Mouse (Mus musculus) heart, adult 11 months (tissue): Measurements from ENCODE around the gene Crygb.

Experiments
- DNase-seq: peaks from one replicate; pipeline ENCODE4 v3.0.0; 2022

Crygb gene

DNA sequence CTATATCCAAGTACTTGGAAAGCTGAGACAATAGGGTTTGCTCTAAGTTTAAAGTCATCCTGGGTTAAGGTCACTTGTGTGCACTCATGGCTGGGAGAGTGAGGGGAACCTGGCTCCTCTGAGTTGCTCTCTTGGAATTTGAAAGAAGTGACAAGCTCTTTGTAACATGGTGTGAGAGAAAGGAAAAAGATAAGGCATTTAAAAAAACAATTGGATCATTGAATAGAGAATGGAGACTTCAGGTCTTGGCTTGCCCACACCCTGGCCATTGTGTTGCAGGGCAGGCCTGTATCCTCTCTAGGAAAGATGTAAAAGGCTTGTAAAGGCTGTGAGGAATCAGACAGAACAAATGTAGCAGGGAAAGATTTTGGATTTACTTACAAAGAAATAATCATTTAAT is 14.2 kb downstream of the Crygb start:
- DNase-seq, result peak; percentile 10

DNA sequence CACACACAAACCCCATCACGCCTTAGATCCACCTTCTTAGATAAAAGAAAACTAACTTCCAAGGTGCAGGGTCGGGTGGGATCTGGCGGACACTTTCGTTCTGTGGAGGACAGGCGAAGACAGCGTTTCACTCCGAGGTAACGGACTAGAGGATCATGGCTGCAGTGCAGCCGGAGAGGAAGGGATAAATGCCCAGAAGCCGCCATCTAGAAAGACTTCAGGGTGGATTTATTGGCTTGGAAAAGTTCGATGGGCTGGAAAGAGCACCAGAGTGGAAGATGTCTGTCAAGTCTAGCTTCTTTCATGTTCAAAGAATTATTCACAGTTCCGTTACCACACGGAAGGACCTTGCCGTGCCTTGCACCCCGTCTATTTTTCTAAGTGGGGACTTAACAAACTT is 17.9 kb downstream of the Crygb start:
- peak; percentile 64 for DNase-seq

DNA sequence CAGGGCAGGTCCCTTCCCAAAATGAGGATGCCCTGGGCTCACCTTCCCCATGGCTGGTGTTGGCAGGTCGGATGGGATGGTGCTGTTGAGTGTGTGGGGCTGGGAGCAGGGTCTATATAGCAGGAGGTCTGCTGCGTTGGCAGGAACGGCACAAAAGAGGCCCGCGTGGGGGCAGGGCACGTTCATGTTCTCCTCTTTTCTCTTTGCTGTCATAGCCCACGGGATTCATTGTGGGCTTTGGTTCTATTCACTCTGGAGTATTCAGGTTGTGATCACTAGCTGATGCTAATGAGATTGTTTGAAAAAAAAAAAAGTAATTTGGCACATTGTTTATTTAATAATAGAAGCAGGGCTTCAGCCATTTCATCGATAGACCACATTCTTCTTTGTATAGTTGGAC is 18.7 kb downstream of the Crygb start, which contains the start of gene Crygd:
Gene Crygd, minus strand, starts transcription at position 101 of the 400 bp plus-strand sequence.
- DNase-seq, result no peak

DNA sequence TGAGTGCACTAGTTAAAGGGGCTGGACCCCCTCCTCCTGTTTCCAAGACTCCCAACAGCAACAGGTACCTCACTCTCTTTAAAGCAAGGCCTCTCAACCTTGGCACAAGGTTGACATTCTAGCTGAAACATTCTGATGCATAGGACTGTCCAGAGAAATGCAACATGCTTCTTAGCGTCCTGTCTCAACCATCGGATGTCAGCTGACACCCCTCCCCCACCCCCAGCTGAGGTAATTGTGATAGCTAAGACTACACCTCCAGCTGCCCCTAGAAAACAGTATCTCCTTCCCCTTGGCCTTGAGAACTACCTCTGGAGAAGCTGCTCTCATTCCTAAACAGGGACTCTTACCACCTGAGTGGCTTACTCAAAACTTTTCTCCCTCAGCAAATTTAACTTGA is 29.9 kb downstream of the Crygb start:
- peak; percentile 46 for DNase-seq

DNA sequence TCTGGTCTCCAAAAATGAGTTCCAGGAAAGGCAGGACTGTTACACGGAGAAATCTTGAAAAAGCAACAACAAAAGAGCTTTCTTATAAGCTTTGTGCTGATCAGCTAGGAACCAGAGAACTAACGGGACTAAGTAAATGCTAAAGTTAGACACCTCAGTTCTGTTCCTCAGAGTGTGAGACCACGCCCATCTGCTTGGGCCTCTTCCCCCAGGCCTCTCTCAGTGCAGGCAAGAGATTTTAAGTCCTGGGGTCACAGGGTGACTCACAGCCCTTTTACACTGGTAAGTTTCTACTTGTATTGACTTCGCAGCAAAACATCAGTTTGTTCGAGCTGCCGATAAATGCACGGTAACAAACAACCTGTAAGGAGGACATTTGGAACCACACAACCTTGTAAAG is 30.4 kb downstream of the Crygb start:
- peak; percentile 64 for DNase-seq

DNA sequence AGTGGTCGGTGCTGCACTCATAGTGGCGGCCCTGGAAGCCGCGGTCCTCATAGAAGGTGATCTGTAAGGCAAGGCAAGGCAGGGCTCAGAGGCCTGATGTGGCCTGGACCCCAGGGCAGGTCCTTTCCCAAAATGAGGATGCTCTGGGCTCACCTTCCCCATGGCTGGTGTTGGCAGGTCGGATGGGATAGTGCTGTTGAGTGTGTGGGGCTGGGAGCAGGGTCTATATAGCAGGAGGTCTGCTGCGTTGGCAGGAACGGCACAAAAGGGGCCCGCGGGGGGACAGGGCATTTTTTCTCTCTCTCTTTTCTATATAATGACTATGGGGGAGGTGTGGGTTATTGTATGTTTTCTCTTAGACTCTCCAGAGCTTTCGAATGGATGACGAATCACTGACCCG is 31.1 kb downstream of the Crygb start, which contains the start of gene Cryge:
Gene Cryge, minus strand, starts transcription at position 198 of the 400 bp plus-strand sequence.
- peak; percentile 57 for DNase-seq

DNA sequence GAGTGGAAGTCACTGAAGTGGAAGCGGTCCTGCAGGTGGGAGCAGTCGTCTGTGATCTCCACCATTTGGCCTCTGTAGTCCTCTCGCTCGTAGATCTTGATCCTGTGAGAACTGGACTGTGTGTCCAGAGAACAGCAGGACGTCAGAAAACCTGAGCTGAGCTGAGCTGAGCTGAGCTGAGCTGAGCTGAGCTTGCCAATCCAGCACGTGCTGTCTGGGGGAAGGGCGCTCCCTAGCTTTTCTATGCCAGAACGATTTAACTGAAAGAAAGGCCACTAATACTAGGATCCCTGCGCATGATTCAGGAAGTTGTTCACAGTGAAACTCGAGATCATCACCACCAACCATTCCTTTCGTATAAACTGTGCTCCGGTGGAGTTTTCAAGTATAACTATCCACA is 33.3 kb downstream of the Crygb start:
- DNase-seq, result peak; percentile 86

DNA sequence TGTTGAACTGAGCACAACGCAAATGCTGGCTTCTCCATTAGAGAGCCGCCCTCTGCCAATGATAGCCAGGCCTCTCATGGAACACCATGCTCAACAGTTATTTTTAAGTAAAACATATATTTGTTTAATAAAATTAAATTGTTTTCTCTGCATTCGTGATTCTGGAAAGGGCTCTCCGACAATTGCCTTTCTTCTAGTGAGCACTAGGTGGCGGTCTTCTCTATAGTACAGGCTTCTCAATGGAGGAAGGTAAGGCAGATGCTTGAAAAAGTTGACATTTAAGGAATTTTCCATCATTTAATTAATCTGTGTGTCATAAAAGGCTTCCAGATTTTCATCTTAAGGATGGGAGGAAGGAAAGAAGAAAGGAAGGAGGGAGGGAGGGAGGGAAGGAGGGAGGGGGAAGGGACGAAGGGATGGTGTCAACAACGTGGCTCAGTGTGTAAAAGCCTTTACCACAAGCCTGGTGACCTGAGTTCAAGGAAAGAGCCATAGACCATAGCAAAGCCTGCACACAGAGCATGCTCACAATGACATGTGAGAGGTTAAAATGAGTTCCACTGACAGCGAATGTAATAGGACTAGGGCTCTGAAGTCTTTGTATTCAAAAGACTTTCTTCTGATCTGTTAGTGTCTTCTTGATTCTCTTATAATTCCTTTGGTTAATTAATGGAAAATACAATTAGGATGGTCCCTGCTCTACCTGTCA is 35.5 kb downstream of the Crygb start:
- peak; percentile 55 for DNase-seq

DNA sequence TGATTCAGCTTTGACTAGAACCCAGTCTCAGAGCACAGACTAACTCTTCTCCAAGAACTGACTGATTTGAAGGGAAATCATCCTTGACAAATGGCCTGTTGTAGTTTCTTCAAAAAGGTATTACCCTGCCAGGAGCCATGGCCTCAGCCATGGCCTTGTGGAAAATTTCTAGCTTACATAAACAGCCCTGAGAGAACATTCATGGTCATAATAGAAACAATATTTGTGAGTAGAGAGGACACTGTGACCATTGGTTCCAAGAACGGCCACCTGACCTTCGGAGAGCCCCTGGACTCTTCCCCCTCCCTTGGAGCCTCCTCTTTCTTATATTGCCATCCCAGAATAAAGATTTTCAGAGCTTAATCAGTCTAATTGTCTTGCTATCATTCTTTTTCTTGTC is 38.7 kb downstream of the Crygb start:
- peak; percentile 36 for DNase-seq

DNA sequence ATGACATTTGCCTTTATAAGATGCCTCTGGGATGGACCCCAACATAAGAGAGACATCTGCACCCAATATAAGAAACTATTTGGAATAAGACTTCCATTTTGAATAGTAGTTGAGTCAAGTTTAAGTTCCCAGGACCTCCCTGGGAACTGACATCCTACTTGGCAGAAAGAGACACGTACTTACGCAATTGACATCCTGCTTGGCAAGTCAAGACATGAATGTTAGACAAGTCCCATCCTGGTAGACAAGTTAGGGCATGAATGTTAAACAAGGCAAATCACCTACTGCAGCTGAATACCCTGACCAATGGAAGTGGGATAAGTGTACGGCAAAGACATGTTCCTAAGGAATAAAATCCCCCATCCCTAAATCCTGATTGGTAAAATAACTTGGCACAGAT is 40.3 kb downstream of the Crygb start:
- peak; percentile 54 for DNase-seq

DNA sequence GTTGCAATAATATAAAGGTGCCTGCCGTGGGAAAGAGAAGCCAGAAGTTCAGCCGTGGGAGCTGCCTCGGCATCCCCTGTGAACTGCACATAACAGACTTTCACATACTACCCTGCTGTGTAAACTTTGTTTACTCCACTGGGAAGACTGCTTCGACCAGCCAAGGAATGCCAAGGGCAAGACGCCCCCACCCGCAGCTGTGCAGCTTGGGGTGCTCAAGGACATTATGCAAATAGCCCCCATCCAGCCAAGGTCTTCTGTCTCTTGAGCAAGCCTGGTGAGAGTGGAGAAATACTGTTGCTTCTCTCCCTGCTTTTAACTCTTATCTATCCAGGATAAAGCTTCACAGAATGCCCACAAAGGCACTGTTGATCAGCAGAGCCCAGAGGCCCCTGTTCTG is 41.3 kb downstream of the Crygb start:
- peak; percentile 76 for DNase-seq

DNA sequence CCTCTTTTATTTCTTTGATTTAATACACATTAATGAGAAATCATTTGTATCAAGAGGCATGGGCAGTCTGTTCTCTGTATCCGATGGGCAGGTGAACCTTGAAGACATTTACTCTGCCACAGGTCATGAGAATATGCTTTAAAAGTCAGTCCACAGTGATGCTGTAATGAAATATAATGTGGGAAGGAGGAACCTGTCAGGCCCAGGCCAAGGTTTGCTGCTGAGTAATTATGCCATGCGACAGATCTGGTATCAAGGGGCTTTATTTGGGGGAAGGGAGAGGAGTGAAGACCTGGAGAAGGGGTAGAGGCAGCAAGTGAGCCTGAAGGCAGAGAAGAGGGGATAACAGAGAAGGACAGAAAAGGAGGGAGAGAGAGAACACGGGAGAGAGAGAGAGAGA is 42.4 kb downstream of the Crygb start:
- DNase-seq, result peak; percentile 56

DNA sequence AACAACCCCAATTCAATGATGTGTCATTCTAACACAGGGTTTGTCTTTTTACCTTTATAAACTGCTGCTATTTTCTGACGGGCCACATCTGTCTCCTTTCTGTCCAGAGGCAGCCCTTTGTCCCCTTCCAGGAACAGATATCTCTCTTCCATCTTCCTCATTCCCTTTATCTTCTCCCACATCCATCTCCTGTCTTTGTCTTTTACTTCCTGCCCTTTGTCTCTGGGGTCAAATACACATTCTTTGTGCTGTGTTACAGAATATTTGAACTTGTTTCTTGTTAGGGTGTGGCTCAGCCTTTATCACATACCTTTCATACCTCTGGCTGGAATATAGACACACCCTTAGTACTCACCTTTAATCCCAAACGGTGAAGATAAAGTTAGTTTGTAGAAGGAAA is 44.5 kb downstream of the Crygb start:
- no peak for DNase-seq

DNA sequence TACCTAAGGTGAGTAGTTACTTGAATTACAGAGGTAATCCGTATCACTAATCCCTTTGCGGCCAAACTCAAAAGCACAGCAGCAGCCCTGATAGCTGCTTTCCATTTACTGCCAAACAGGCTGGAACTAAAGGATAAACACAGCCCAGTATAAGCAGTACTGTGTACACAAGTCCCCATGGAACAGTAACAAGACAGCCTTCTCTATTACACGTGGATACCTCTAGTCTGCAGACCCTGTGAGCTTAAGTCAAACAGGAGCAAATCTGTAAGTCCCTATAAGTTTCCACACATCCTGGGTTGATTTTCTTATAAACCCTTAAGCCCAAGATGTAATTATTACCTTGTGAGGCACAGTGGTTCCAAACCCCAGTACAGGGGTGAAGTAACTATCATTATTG is 46.6 kb downstream of the Crygb start:
- no peak for DNase-seq

DNA sequence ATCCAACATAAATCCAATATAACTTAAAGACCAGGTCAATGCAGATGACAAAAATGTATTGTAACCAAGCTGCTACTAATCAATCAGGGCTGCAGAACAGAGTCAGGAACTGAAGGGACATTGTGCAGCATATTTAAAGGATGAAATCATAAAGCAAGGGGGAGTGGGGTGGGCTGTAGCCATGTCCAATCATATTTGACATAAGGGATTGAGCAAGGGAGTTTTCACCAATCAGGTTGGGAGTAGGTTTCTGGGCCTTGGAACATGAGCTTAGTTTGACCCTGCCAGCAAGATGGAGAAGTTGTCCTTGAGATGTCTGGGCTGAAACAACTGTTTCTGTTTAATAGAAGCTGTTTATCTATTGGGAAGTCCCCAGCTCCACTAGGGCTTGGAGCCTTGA is 49.4 kb downstream of the Crygb start, which contains the start of gene Akr1cl:
Gene Akr1cl, minus strand, starts transcription at position 119 of the 400 bp plus-strand sequence.
- no peak for DNase-seq
